Mouse (Mus musculus) heart, embryonic 16.5 days (tissue): ENCODE measurements around the gene Adprhl1. TPM values are rescaled to one million over a fixed set of nuclear protein-coding genes. Genes with fewer than 3 reads are reported as not detected.
A peak's percentile ranks its signal among the peaks of the same experiment; 100 is the strongest.

Source experiments
- ATAC-seq: fragments of 200-750 bp; cut with Nextera tagmentation; replicated peaks from 2 replicates; pipeline ENCODE4 v1.8.0; 2017; ENCODE audit warnings: moderate number of reproducible peaks; ENCODE audit not compliant: insufficient read depth, low FRiP score; ENCODE audit errors: extremely low read depth
- H3K27ac ChIP-seq: fragments of 300-500 bp; sonication (generic); 2 replicates; pipeline ENCODE4 v1.5.1; 2014; ENCODE audit warnings: mild to moderate bottlenecking, low read length, control low read depth, moderate library complexity
- H3K27me3 ChIP-seq: fragments of 300-500 bp; sonication (generic); 2 replicates; pipeline ENCODE4 v1.6.1; 2014; ENCODE audit warnings: low read length, mixed read lengths; ENCODE audit not compliant: control insufficient read depth, insufficient read depth
- H3K36me3 ChIP-seq: fragments of 300-500 bp; sonication (generic); 2 replicates; pipeline ENCODE4 v1.6.1; 2014; ENCODE audit not compliant: control insufficient read depth, insufficient read depth
- H3K4me1 ChIP-seq: fragments of 300-500 bp; sonication (generic); 2 replicates; pipeline ENCODE4 v1.6.1; 2014; ENCODE audit warnings: low read length, mixed read lengths; ENCODE audit not compliant: control insufficient read depth, insufficient read depth
- H3K4me2 ChIP-seq: fragments of 300-500 bp; sonication (generic); 2 replicates; pipeline ENCODE4 v1.6.1; 2014; ENCODE audit warnings: low read depth, mild to moderate bottlenecking, control low read depth, low read length
- H3K4me3 ChIP-seq: fragments of 300-500 bp; sonication (generic); 2 replicates; pipeline ENCODE4 v1.5.1; 2014; ENCODE audit warnings: mild to moderate bottlenecking, control low read depth, low read length
- H3K9ac ChIP-seq: fragments of 300-500 bp; sonication (generic); 2 replicates; pipeline ENCODE4 v1.6.1; 2014; ENCODE audit warnings: low read length, control low read depth
- H3K9me3 ChIP-seq: fragments of 300-500 bp; sonication (generic); replicated peaks from 2 replicates; pipeline ENCODE4 v1.6.1; 2016; ENCODE audit warnings: low read length; ENCODE audit not compliant: control insufficient read depth
- WGBS: fragments of 180-500 bp; shearing (Covaris S2); extraction: QIAGEN DNeasy Blood & Tissue Kit; methylation state at CpG from one replicate; pipeline ENCODE4 v1.1.7; 2014; 5-methylcytosine and 5-hydroxymethylcytosine counted together
- polyA plus RNA-seq: library from polyadenylated mRNA; unstranded; fragments of >200 nt; fragmentation: Nextera tagmentation; extraction: Ambion mirVana; gene quantifications from 2 replicates; pipeline ENCODE4 v1.2.1, GENCODE M21; 2015

The Adprhl1 gene
- polyA plus RNA-seq, 1 experiment from 2014 or later = 250 TPM

DNA sequence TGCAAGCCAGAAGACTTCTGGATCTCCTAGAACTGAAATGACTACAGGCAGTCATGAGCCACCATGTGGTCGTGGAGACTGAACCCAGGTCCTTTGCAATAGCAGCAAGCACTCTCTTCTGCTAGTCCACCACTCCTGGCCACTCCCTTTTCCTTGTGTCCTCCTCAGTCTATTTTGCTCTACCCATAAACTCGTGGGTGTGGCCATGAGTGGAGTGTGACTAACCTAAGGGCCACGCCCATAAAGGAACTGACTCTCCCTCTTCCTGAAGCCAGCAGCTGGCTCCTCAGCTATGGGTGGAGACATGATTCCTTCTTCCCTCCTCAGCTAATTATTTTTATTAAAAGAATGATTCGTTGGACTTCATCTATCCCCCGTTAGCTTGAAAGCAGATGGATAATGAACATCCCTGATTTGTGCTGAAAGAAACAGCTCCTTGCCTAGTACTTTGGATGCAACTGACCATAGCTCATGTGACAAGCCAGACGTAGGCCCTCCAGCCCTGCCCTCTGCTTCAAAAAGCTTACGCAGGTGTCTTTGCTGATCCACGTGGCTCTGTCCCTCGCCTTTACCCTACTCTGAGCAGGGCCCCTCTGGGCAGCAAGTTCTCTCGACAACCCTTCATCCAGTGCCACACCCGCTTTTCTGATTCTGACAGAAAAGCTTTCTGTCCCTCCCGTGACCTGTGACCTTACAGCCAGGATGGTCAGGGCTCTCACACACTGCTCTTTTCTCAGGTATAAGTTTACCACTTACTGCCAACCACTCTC, 49.4 kb downstream of the Adprhl1 start:
- Histone ChIP-seq H3K36me3 (no peaks in the 10 kb centered on the region), H3K27me3 (peaks cover 10% of the 10 kb centered on the region; the same call in 1 of the 2 replicates), H3K9me3 (no peaks in the 10 kb centered on the region), H3K4me2 (no peak overlapping the region), H3K4me1 (peaks cover 18% of the 10 kb centered on the region), H3K27ac (no peak overlapping the region), H3K9ac (no peak overlapping the region), H3K4me3 (no peak overlapping the region)
- no peak for ATAC-seq
- 67% methylated on average over 12 of the region's 12 CpGs for WGBS

GRCm38 (mm10) chr8:13203472-13203871, 50.5 kb downstream of the Adprhl1 start:
- 73% methylated on average over 1 of the region's 1 CpGs for WGBS
- H3K27ac ChIP-seq = no peak overlapping the region
- no peaks in the 10 kb centered on the region for H3K9me3 ChIP-seq
- H3K9ac ChIP-seq = no peak overlapping the region
- H3K27me3 ChIP-seq = peaks cover 10% of the 10 kb centered on the region; the same call in 1 of the 2 replicates
- H3K36me3 ChIP-seq = no peaks in the 10 kb centered on the region
- H3K4me1 ChIP-seq = peaks cover 9% of the 10 kb centered on the region; the same call in 1 of the 2 replicates
- H3K4me2 ChIP-seq = no peak overlapping the region
- no peak overlapping the region for H3K4me3 ChIP-seq
- no peak for ATAC-seq

DNA sequence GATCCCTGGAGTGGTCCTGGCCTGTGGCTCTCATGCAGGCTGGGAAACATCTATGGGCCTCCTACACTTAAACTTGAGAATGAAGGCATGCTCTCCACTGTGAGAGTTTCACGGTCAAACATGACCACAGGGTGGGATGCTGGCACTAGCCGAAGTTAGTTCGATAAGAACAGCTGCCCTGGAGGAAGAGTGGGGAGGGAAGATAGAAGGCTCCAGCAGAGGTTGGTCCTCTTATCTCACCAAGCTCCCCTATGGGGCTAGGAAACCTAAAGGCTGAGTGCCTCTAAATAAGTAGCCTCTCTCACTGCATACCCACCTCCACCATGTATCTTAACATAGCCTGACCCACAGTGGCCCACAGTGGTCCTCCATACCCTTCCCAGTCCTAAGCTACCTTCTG, 51.2 kb downstream of the Adprhl1 start:
- peaks cover 10% of the 10 kb centered on the region; the same call in 1 of the 2 replicates for H3K27me3 ChIP-seq
- no peak overlapping the region for H3K4me3 ChIP-seq
- no peak overlapping the region for H3K4me2 ChIP-seq
- H3K36me3 ChIP-seq = no peaks in the 10 kb centered on the region
- 0 out of 2 replicates have a peak overlapping the region, but pooled peaks have one; percentile 12 for H3K27ac ChIP-seq
- ATAC-seq = no peak
- 54% methylated on average over 3 of the region's 3 CpGs for WGBS
- H3K9ac ChIP-seq = no peak overlapping the region
- peaks cover 9% of the 10 kb centered on the region; the same call in 1 of the 2 replicates for H3K4me1 ChIP-seq
- H3K9me3 ChIP-seq = no peaks in the 10 kb centered on the region

- Histone ChIP-seq H3K4me3 (no peak overlapping the region; the same call in 1 of the 2 replicates), H3K9ac (no peak overlapping the region), H3K4me2 (peak overlapping the region; percentile 94), H3K4me1 (peaks cover 9% of the 10 kb centered on the region; the same call in 1 of the 2 replicates), H3K27me3 (peaks cover 10% of the 10 kb centered on the region; the same call in 1 of the 2 replicates), H3K27ac (no peak overlapping the region), H3K36me3 (no peaks in the 10 kb centered on the region), H3K9me3 (no peaks in the 10 kb centered on the region)
- no peak for ATAC-seq
- WGBS = 53% methylated on average over 3 of the region's 3 CpGs
Observed at GRCm38 (mm10) chr8:13202041-13202440, 51.9 kb downstream of the Adprhl1 start.

DNA sequence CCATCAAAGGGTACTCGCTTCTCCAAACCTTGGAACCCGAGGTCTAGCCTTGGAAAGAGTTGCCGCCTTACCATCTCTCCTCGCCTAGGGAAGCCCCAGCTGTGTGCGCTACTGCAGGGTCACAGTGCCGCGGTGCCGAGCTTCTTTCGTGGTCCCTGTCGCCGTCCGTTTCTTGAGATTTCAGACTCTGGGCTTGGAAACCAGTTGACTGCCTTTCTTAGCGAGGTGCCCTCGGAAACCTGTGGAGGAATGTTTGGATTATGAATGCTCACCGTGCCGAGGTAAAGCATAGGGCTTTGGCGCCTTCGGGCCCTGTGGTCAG, 53.0 kb downstream of the Adprhl1 start:
- WGBS = 2% methylated on average over 18 of the region's 18 CpGs
- H3K4me2 ChIP-seq = peak overlapping the region; percentile 94
- peak overlapping the region; percentile 84 for H3K4me3 ChIP-seq
- peaks cover 9% of the 10 kb centered on the region; the same call in 1 of the 2 replicates for H3K4me1 ChIP-seq
- no peak for ATAC-seq
- H3K27ac ChIP-seq = peak overlapping the region; percentile 23; the same call in 1 of the 2 replicates
- no peaks in the 10 kb centered on the region for H3K9me3 ChIP-seq
- H3K27me3 ChIP-seq = peaks cover 10% of the 10 kb centered on the region; the same call in 1 of the 2 replicates
- H3K9ac ChIP-seq = peak overlapping the region; percentile 73
- no peaks in the 10 kb centered on the region for H3K36me3 ChIP-seq

GRCm38 (mm10) chr8:13200301-13201012, 53.5 kb downstream of the Adprhl1 start, which contains the start of gene Grtp1:
Gene Grtp1, minus strand, starts transcription at chr8:13200620.
- H3K27ac ChIP-seq = peak within 1 kb of the TSS; percentile 23; the same call in 1 of the 2 replicates
- no peaks in the 10 kb centered on the region for H3K9me3 ChIP-seq
- peak within 1 kb of the TSS; percentile 80 for H3K9ac ChIP-seq
- no peaks in the 10 kb centered on the region for H3K36me3 ChIP-seq
- peaks cover 9% of the 10 kb centered on the region; the same call in 1 of the 2 replicates for H3K4me1 ChIP-seq
- peak within 1 kb of the TSS; percentile 84 for H3K4me3 ChIP-seq
- peak; percentile 74 for ATAC-seq
- H3K27me3 ChIP-seq = peaks cover 10% of the 10 kb centered on the region; the same call in 1 of the 2 replicates
- under 1% methylated on average over 41 of the region's 58 CpGs for WGBS
- H3K4me2 ChIP-seq = peak within 1 kb of the TSS; percentile 94

- WGBS = 37% methylated on average over 14 of the region's 14 CpGs
- ATAC-seq = no peak
Observed at GRCm38 (mm10) chr8:13199385-13200061, 54.4 kb downstream of the Adprhl1 start.

DNA sequence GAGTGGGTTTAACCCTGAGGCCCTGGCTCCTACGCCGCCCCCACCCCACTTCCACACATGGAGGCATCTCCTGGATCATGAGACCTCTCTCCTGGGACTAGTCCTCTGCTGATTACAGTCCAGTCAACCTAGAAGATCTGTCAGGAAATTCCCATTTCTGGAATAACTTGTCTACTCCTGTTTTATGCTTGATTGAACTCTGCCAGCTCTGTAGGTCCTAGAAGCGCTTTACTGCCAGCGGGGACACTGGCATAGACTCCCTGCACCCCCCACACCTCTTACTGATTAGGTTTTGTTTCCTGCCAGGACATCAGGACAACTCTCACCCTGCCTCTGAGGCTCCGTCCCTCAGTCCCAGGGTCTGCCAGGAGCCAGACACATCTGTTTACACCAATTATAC, 56.5 kb downstream of the Adprhl1 start:
- no peaks in the 10 kb centered on the region for H3K9me3 ChIP-seq
- peaks cover 3% of the 10 kb centered on the region; the same call in 1 of the 2 replicates for H3K27me3 ChIP-seq
- WGBS = 83% methylated on average over 5 of the region's 5 CpGs
- ATAC-seq = no peak
- no peak overlapping the region for H3K4me3 ChIP-seq
- no peak overlapping the region for H3K9ac ChIP-seq
- H3K4me2 ChIP-seq = no peak overlapping the region
- H3K4me1 ChIP-seq = peaks cover 6% of the 10 kb centered on the region; the same call in 1 of the 2 replicates
- no peak overlapping the region for H3K27ac ChIP-seq
- H3K36me3 ChIP-seq = no peaks in the 10 kb centered on the region

More at GRCm38 (mm10) chr8:13199385-13200061, 54.4 kb downstream of the Adprhl1 start:
- Histone ChIP-seq H3K27me3 (peaks cover 10% of the 10 kb centered on the region; the same call in 1 of the 2 replicates), H3K9me3 (no peaks in the 10 kb centered on the region), H3K4me1 (peaks cover 8% of the 10 kb centered on the region; the same call in 1 of the 2 replicates), H3K27ac (no peak overlapping the region), H3K4me3 (peak overlapping the region; percentile 84), H3K9ac (peak overlapping the region; percentile 80; the same call in 1 of the 2 replicates), H3K4me2 (peak overlapping the region; percentile 94), H3K36me3 (no peaks in the 10 kb centered on the region)
